Mouse (Mus musculus) embryonic facial prominence, embryonic 10.5 days (tissue): Measurements from ENCODE around the gene Ppp3ca. TPM values are rescaled to one million over a fixed set of nuclear protein-coding genes. Genes with fewer than 3 reads are reported as not detected.

Source experiments
- DNase-seq: peaks from one replicate; pipeline ENCODE4 v3.0.0-alpha.2; 2017; ENCODE audit warnings: low spot score
- H3K27ac ChIP-seq: fragments of 300-500 bp; sonication (generic); replicated peaks from 2 replicates; pipeline ENCODE4 v1.5.1; 2016; ENCODE audit warnings: mild to moderate bottlenecking
- H3K27me3 ChIP-seq: fragments of 300-500 bp; sonication (generic); replicated peaks from 2 replicates; pipeline ENCODE4 v1.6.1; 2016; ENCODE audit warnings: low read depth, mild to moderate bottlenecking; ENCODE audit not compliant: poor library complexity, severe bottlenecking
- H3K36me3 ChIP-seq: fragments of 300-500 bp; sonication (generic); replicated peaks from 2 replicates; pipeline ENCODE4 v1.6.1; 2016; ENCODE audit warnings: mild to moderate bottlenecking, moderate library complexity
- H3K4me1 ChIP-seq: fragments of 300-500 bp; sonication (generic); 2 replicates; pipeline ENCODE4 v1.6.1; 2016
- H3K4me3 ChIP-seq: fragments of 300-500 bp; sonication (generic); 2 replicates; pipeline ENCODE4 v1.5.1; 2016; ENCODE audit warnings: mild to moderate bottlenecking, moderate library complexity
- H3K9me3 ChIP-seq: fragments of 300-500 bp; sonication (generic); 2 replicates; pipeline ENCODE4 v1.6.1; 2016; ENCODE audit warnings: mild to moderate bottlenecking
- WGBS: fragments of 180-500 bp; shearing (Covaris S2); methylation state at CpG from one replicate; pipeline ENCODE4 v1.1.7; 2016; 5-methylcytosine and 5-hydroxymethylcytosine counted together
- polyA plus RNA-seq: library from polyadenylated mRNA; unstranded; fragments of >200 nt; fragmentation: Nextera tagmentation; extraction: Ambion mirVana; gene quantifications from 2 replicates; pipeline ENCODE4 v1.2.1, GENCODE M21; 2016

Gene Ppp3ca
- polyA plus RNA-seq, 1 experiment from 2014 or later, result 32.2 TPM

- H3K4me3 ChIP-seq, result no peak overlapping the region
- peak; percentile 47 for DNase-seq
- H3K27me3 ChIP-seq, result no peaks in the 10 kb centered on the region
- WGBS, result 93% methylated on average over 3 of the region's 3 CpGs
- no peaks in the 10 kb centered on the region for H3K9me3 ChIP-seq
- H3K36me3 ChIP-seq, result no peaks in the 10 kb centered on the region
- peaks cover 39% of the 10 kb centered on the region for H3K4me1 ChIP-seq
- H3K27ac ChIP-seq, result no peak overlapping the region
These were observed 167.7 kb downstream of the Ppp3ca start for GRCm38 (mm10) chr3:136837589-136837988.

GRCm38 (mm10) chr3:136841282-136841681 is 171.4 kb downstream of the Ppp3ca start:
- Histone ChIP-seq H3K4me1 (peaks cover 9% of the 10 kb centered on the region), H3K4me3 (no peak overlapping the region), H3K9me3 (no peaks in the 10 kb centered on the region), H3K27me3 (no peaks in the 10 kb centered on the region), H3K36me3 (no peaks in the 10 kb centered on the region), H3K27ac (no peak overlapping the region)
- 75% methylated on average over 3 of the region's 3 CpGs for WGBS
- no peak for DNase-seq

DNA sequence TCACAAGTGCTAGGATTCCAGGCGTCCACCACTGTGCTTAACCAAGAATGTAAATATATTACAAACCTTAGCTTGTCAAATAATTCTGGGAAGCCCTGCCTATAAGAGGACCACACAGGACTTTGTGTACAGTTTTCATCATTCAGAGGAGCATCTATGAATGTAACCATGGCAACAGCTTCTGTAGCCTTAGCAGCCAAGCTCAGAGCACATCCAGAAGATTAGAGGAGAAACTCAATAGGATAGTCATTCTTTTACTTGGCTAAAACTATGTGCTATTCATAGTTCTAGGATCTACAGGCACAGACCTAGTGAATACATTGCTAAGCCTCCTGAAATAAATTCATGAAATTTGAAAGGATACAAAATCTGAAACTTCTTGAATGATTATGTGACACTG is 172.5 kb downstream of the Ppp3ca start:
- no peaks in the 10 kb centered on the region for H3K27me3 ChIP-seq

DNA sequence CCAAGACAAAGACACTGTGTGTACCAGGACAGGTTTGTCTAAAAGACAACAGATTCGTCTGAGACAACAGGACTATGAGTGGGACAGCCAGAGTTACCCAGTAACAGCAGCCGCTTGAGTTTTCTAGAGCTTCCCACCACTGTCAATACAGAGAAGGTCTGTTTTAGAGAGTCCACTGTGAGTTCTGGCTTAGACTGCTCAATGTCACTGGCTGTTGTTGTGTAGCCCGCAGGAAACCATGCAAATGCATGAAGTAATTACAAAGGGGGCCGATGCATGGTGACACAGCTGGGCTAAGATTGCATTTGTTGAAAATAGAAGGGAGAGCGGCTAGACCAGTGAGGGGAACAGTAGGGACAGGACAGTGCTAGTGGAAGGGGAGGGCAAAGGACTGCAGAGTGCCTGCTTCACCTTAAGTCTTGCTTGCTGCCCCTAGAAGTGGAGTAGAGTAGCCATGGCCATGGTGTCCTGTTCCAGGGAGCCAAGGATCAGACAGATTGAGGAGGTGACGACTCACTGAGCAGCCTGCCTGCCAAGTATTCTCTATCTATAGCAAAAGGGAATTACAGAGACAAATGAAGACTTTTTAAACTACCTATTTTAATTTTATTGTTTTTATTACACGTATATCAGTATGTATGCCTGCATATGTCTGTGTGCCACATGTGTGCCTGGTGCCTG is 174.0 kb downstream of the Ppp3ca start:
- 71% methylated on average over 7 of the region's 7 CpGs for WGBS
- DNase-seq, result no peak
- Histone ChIP-seq H3K27me3 (no peaks in the 10 kb centered on the region), H3K4me3 (no peak overlapping the region), H3K27ac (no peak overlapping the region), H3K4me1 (peaks cover 6% of the 10 kb centered on the region), H3K36me3 (no peaks in the 10 kb centered on the region), H3K9me3 (no peaks in the 10 kb centered on the region)

More for the DNA sequence above, 172.5 kb downstream of the Ppp3ca start:
- Histone ChIP-seq H3K9me3 (no peaks in the 10 kb centered on the region), H3K4me1 (peaks cover 6% of the 10 kb centered on the region), H3K27ac (no peak overlapping the region), H3K4me3 (no peak overlapping the region), H3K36me3 (no peaks in the 10 kb centered on the region)
- DNase-seq, result no peak
- WGBS, result 83% methylated on average over 1 of the region's 1 CpGs

DNA sequence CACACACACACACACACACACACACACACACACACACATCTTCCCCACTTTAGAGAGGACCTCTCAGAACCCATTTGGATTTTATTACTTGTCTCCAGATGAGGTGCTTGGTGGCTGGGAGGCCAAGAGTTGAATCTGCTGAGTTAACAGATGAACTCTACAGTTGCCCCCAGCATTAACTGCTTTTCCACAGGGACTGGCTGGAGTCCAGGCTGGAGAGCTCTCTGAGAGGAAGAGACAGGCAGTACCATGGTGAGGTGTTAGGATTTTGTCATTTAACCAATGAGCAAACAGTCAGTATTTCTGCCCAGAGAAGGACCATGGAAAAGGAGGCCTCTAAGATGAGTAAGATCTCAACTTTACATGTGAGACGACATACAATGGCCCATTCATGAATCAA is 179.1 kb downstream of the Ppp3ca start:
- peaks cover 1% of the 10 kb centered on the region for H3K4me1 ChIP-seq
- DNase-seq, result no peak
- H3K27me3 ChIP-seq, result no peaks in the 10 kb centered on the region
- H3K4me3 ChIP-seq, result no peak overlapping the region
- H3K27ac ChIP-seq, result no peak overlapping the region
- 95% methylated on average over 1 of the region's 1 CpGs for WGBS
- H3K9me3 ChIP-seq, result no peaks in the 10 kb centered on the region
- no peaks in the 10 kb centered on the region for H3K36me3 ChIP-seq

DNA sequence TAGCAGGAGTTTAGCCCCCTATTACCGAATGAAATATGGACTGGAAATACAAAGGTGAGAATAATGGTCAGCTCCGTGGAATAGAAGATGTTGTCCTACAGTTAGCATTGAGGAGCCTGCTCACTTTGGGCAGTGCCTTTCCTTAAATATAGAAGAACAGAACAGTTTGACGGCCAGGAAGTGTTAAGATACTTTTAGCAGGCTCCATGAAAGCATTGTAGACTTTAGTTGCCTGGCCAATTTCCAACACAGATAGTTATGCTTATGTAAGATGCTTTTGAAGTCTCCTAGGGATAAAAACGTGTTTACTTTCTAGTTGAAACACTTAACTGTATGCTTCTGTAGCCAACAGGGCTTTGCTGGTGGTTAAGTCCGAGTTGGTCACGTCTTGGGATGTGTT is 183.0 kb downstream of the Ppp3ca start:
- 92% methylated on average over 6 of the region's 6 CpGs for WGBS
- DNase-seq, result no peak
- H3K4me3 ChIP-seq, result no peak overlapping the region

DNA sequence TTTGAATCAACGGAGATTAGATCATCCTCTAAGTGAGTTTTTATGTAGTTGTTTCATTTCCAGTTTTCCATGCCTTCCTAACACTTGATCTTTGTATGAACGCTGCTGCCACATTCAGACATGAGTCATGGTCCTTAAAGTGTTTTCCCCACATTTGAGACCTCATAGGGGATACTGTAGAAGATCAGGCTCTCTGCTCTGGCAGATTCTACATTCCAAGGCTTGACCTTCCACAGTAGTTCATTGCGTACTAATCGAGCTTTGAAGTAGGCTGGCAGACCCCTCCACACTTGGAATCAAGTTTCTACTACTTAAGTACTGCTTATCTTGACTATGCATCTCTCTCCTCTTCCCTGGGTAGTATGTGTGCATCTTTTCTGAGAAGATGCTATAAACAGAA is 183.7 kb downstream of the Ppp3ca start:
- Histone ChIP-seq H3K27me3 (no peaks in the 10 kb centered on the region), H3K9me3 (no peaks in the 10 kb centered on the region), H3K4me1 (no peaks in the 10 kb centered on the region), H3K4me3 (no peak overlapping the region), H3K36me3 (no peaks in the 10 kb centered on the region), H3K27ac (no peak overlapping the region)
- WGBS, result 75% methylated on average over 4 of the region's 4 CpGs
- no peak for DNase-seq

More for the DNA sequence above, 183.0 kb downstream of the Ppp3ca start:
- H3K4me1 ChIP-seq, result no peaks in the 10 kb centered on the region
- no peak overlapping the region for H3K27ac ChIP-seq
- no peaks in the 10 kb centered on the region for H3K9me3 ChIP-seq
- H3K27me3 ChIP-seq, result no peaks in the 10 kb centered on the region
- no peaks in the 10 kb centered on the region for H3K36me3 ChIP-seq

DNA sequence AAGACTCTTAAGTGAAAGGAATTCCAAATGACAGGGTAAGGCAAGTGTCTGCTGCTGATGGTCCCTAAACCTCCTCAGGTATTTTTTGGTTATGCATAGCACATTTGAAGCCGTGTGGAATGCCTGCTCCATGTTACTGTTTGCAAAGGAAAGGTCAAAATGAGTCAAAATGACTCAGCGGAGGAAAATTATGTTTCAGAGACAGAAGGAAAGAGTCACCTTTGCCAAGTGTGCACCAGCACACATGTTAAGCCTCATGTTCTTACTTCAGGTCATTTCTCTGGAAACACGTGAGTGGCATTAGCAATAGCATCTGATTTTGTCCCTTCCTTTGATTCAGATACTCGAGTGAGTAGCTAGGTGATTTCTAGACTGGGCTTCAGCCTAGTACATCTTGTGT is 186.1 kb downstream of the Ppp3ca start:
- 89% methylated on average over 4 of the region's 4 CpGs for WGBS
- H3K9me3 ChIP-seq, result no peaks in the 10 kb centered on the region
- H3K4me3 ChIP-seq, result no peak overlapping the region
- DNase-seq, result no peak
- H3K27ac ChIP-seq, result no peak overlapping the region
- H3K4me1 ChIP-seq, result no peaks in the 10 kb centered on the region
- no peaks in the 10 kb centered on the region for H3K27me3 ChIP-seq
- no peaks in the 10 kb centered on the region for H3K36me3 ChIP-seq

DNA sequence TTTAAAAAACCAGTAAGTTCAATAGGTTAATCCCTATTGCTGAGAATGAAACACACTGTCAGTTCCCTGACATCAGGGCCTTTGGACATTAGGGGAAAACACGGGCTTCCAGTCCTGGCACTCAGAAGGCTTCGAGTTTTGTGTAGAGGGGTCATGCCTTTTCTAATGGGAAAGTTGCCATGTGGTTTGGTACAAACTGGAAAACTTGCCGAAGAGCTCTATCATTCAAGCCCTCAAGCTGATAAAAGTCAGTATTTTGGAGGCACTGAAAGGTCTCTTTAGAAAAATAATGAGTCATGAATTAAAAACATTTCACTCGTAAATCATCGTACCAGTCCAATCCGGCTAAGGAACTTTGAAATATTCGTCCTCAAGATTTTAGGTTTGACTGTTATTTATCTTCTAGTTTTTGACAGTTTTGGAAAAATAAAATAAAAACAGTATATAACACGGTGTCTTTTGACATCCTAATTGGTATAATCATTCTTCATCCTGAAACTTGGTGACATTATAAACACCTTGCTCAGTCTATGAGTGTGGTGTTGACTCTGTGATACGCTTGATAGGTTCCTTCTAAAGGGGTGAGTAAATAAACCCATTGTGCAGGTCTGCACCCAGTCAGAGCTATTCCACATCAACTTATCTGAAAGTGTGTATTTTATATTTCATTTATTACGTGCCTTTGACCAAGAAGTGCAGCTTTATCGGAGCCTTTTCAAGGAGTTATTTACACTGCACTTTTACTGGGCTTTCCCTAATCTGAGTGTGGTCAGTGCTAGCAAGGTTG is 192.3 kb downstream of the Ppp3ca start:
- no peaks in the 10 kb centered on the region for H3K4me1 ChIP-seq
- H3K27ac ChIP-seq, result no peak overlapping the region
- no peaks in the 10 kb centered on the region for H3K27me3 ChIP-seq
- 81% methylated on average over 11 of the region's 11 CpGs for WGBS
- H3K36me3 ChIP-seq, result no peaks in the 10 kb centered on the region
- H3K4me3 ChIP-seq, result no peak overlapping the region
- no peak for DNase-seq
- H3K9me3 ChIP-seq, result no peaks in the 10 kb centered on the region

GRCm38 (mm10) chr3:136863127-136863526 is 193.2 kb downstream of the Ppp3ca start:
- H3K4me3 ChIP-seq, result no peak overlapping the region
- H3K36me3 ChIP-seq, result no peaks in the 10 kb centered on the region
- DNase-seq, result no peak
- no peaks in the 10 kb centered on the region for H3K27me3 ChIP-seq
- H3K27ac ChIP-seq, result no peak overlapping the region
- no peaks in the 10 kb centered on the region for H3K4me1 ChIP-seq
- H3K9me3 ChIP-seq, result no peaks in the 10 kb centered on the region
- WGBS, result 91% methylated on average over 5 of the region's 5 CpGs

- H3K4me3 ChIP-seq, result no peak overlapping the region
- DNase-seq, result no peak
- H3K27me3 ChIP-seq, result no peaks in the 10 kb centered on the region
- H3K27ac ChIP-seq, result no peak overlapping the region
- no peaks in the 10 kb centered on the region for H3K9me3 ChIP-seq
- no peaks in the 10 kb centered on the region for H3K4me1 ChIP-seq
- no peaks in the 10 kb centered on the region for H3K36me3 ChIP-seq
These were observed 194.4 kb downstream of the Ppp3ca start for GRCm38 (mm10) chr3:136864306-136864705.

- 90% methylated on average over 4 of the region's 4 CpGs for WGBS
- no peak overlapping the region for H3K27ac ChIP-seq
- no peaks in the 10 kb centered on the region for H3K4me1 ChIP-seq
- no peak overlapping the region for H3K4me3 ChIP-seq
- H3K27me3 ChIP-seq, result no peaks in the 10 kb centered on the region
- no peak for DNase-seq
- H3K9me3 ChIP-seq, result no peaks in the 10 kb centered on the region
- no peaks in the 10 kb centered on the region for H3K36me3 ChIP-seq
These were observed 195.4 kb downstream of the Ppp3ca start for GRCm38 (mm10) chr3:136865176-136865859.

DNA sequence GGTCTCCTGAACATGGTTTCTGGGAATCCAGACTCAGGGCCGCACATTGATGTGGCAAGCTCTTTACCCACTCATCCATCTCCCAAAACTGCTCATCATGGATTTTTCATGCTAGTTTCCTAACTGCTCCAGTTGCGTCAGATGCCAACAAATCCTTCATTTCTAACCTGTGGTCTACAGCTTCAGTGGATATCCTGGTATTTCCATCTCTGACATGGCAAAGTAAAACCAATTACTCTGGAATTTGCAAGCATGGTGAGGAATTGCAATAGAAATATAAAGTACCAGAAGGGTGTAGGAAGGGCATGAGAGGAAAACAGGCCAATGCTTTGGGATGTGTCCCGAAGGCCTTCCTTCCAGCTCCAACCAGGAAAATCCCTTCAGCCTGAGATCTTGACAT is 196.2 kb downstream of the Ppp3ca start:
- H3K4me3 ChIP-seq, result no peak overlapping the region
- no peak overlapping the region for H3K27ac ChIP-seq
- 94% methylated on average over 3 of the region's 3 CpGs for WGBS
- no peaks in the 10 kb centered on the region for H3K9me3 ChIP-seq
- no peak for DNase-seq
- no peaks in the 10 kb centered on the region for H3K4me1 ChIP-seq
- H3K36me3 ChIP-seq, result no peaks in the 10 kb centered on the region
- no peaks in the 10 kb centered on the region for H3K27me3 ChIP-seq
